9 mouse cellular contexts compared by ENCODE assay signal in genomic region chr9:45345516-45345915, GRCm38 (mm10). TPM values are rescaled to one million over a fixed set of nuclear protein-coding genes. Genes with fewer than 3 reads are reported as not detected.
DNase-seq lines count a peak whose midpoint lies in the region; ATAC-seq and TF ChIP-seq lines count a peak whose summit lies in the region.
"Had no signal": no experiment of that assay in that cellular context is flagged by ENCODE, and none has a peak within 500 bp of the region (broad histone marks: within the 10 kb centered on the region; RNA-seq: fewer than 3 reads in every experiment).

No protein-coding gene starts in this region.

- H3K27ac ChIP-seq in hindbrain, embryonic 10.5 days, result no peak overlapping the region
- no peak overlapping the region for H3K27ac ChIP-seq in hindbrain, embryonic 13.5 days
- no peak overlapping the region for H3K27ac ChIP-seq in embryonic fibroblast, embryonic 13.5 days (ENCODE audit: insufficient read depth, low read length)
- no peak overlapping the region for H3K27ac ChIP-seq in midbrain, embryonic 16.5 days (ENCODE audit: low read length)

- H3K27me3 ChIP-seq in hindbrain, embryonic 10.5 days (ENCODE audit: insufficient read depth, poor library complexity, severe bottlenecking), result no peaks in the 10 kb centered on the region
- no peaks in the 10 kb centered on the region for H3K27me3 ChIP-seq in hindbrain, embryonic 13.5 days
- H3K27me3 ChIP-seq in midbrain, embryonic 16.5 days (ENCODE audit: control insufficient read depth, insufficient read depth, low read depth, low read length), result no peaks in the 10 kb centered on the region

- no peak overlapping the region for H3K9ac ChIP-seq in hindbrain, embryonic 13.5 days
- no peak overlapping the region for H3K9ac ChIP-seq in midbrain, embryonic 16.5 days (ENCODE audit: low read depth, low read length)

- peak; percentile 15; the same call in 1 of the 2 replicates for TF ChIP-seq CTCF in embryonic fibroblast, embryonic 13.5 days (IDR thresholded peaks at IDR 0.05; ENCODE audit: borderline replicate concordance, insufficient read depth, low read length)

- H3K36me3 ChIP-seq in hindbrain, embryonic 10.5 days, result no peaks in the 10 kb centered on the region
- H3K36me3 ChIP-seq in hindbrain, embryonic 13.5 days, result no peaks in the 10 kb centered on the region
- no peaks in the 10 kb centered on the region for H3K36me3 ChIP-seq in midbrain, embryonic 16.5 days (ENCODE audit: control insufficient read depth, insufficient read depth, low read length)

- H3K4me1 ChIP-seq in hindbrain, embryonic 10.5 days (replicated peaks), result 0 out of 2 replicates have a peak, but pooled peaks cover 9% of the 10 kb centered on the region
- H3K4me1 ChIP-seq in hindbrain, embryonic 13.5 days (replicated peaks), result peaks cover 9% of the 10 kb centered on the region; the same call in 1 of the 2 replicates
- no peaks in the 10 kb centered on the region for H3K4me1 ChIP-seq in embryonic fibroblast, embryonic 13.5 days (ENCODE audit: control insufficient read depth, insufficient read depth, low read length)
- no peaks in the 10 kb centered on the region for H3K4me1 ChIP-seq in midbrain, embryonic 16.5 days (ENCODE audit: control insufficient read depth, insufficient read depth, low read length)

- peak; percentile 16 for DNase-seq in hindbrain, embryonic 10.5 days (ENCODE audit: low spot score)
- DNase-seq in 416B (ENCODE audit: low read depth), result peak; percentile 12
- peak; percentile 21 for DNase-seq in Muller cell, postnatal 12 days (ENCODE audit: inconsistent ontology term)
- peak; percentile 19 for DNase-seq in lung, postnatal 25 days (ENCODE audit: low spot score)
- DNase-seq in spleen, adult 12 weeks (ENCODE audit: low spot score), result no peak

- TF ChIP-seq POLR2A in embryonic fibroblast, embryonic 13.5 days (IDR thresholded peaks at IDR 0.05; ENCODE audit: low read depth, low read length), result no peak

- H3K4me3 ChIP-seq in hindbrain, embryonic 10.5 days, result no peak overlapping the region
- no peak overlapping the region for H3K4me3 ChIP-seq in hindbrain, embryonic 13.5 days
- no peak overlapping the region for H3K4me3 ChIP-seq in embryonic fibroblast, embryonic 13.5 days (ENCODE audit: insufficient read depth, low read length)
- H3K4me3 ChIP-seq in midbrain, embryonic 16.5 days (ENCODE audit: low read depth, low read length), result no peak overlapping the region

- no peak for ATAC-seq in hindbrain, embryonic 13.5 days (ENCODE audit: low FRiP score)
- ATAC-seq in midbrain, embryonic 16.5 days, result no peak

- H3K9me3 ChIP-seq in hindbrain, embryonic 10.5 days, result no peaks in the 10 kb centered on the region
- H3K9me3 ChIP-seq in hindbrain, embryonic 13.5 days, result no peaks in the 10 kb centered on the region
- H3K9me3 ChIP-seq in midbrain, embryonic 16.5 days (replicated peaks; ENCODE audit: control insufficient read depth, low read length, poor library complexity, severe bottlenecking), result no peaks in the 10 kb centered on the region

- H3K4me2 ChIP-seq in hindbrain, embryonic 13.5 days, result no peak overlapping the region
- H3K4me2 ChIP-seq in midbrain, embryonic 16.5 days (ENCODE audit: low read length), result no peak overlapping the region

- WGBS in hindbrain, embryonic 10.5 days, result 71% methylated on average over 2 of the region's 2 CpGs
- 74% methylated on average over 2 of the region's 2 CpGs for WGBS in hindbrain, embryonic 13.5 days
- 83% methylated on average over 2 of the region's 2 CpGs for WGBS in midbrain, embryonic 16.5 days

RNA-seq across cellular contexts. Expression of gene Fxyd6, which starts 24.5 kb away (rescaled TPM):
- 155 and 167 TPM in 2 replicates for polyA plus RNA-seq in hindbrain, embryonic 10.5 days (2016; fragmentation: Nextera tagmentation; extraction: Ambion mirVana)
- polyA plus RNA-seq in hindbrain, embryonic 13.5 days (2015; fragmentation: Nextera tagmentation; extraction: Ambion mirVana), result 354 and 379 TPM in 2 replicates
- polyA plus RNA-seq in embryonic fibroblast, embryonic 13.5 days (2011; ENCODE audit: insufficient read length, low read depth, missing spikeins), result 4.0 and 20.6 TPM in 2 replicates
- 722 and 817 TPM in 2 replicates for polyA plus RNA-seq in midbrain, embryonic 16.5 days (2015; fragmentation: Nextera tagmentation; extraction: Ambion mirVana)

RNA-seq across cellular contexts. Expression of gene Tmprss13, which starts 26.6 kb away (rescaled TPM):
- polyA plus RNA-seq in hindbrain, embryonic 10.5 days (2016; fragmentation: Nextera tagmentation; extraction: Ambion mirVana), result 0.11 and 0.12 TPM in 2 replicates
- polyA plus RNA-seq in hindbrain, embryonic 13.5 days (2015; fragmentation: Nextera tagmentation; extraction: Ambion mirVana), result not detected in 2 replicates
- not detected in 2 replicates for polyA plus RNA-seq in embryonic fibroblast, embryonic 13.5 days (2011; ENCODE audit: insufficient read length, low read depth, missing spikeins)
- not detected in 2 replicates for polyA plus RNA-seq in midbrain, embryonic 16.5 days (2015; fragmentation: Nextera tagmentation; extraction: Ambion mirVana)
- polyA plus RNA-seq: large intestine, adult 2 months had no signal

RNA-seq across cellular contexts. Expression of gene Fxyd2, which starts 54.0 kb away (rescaled TPM):
- 0.93 and 1.1 TPM in 2 replicates for polyA plus RNA-seq in hindbrain, embryonic 10.5 days (2016; fragmentation: Nextera tagmentation; extraction: Ambion mirVana)
- polyA plus RNA-seq in hindbrain, embryonic 13.5 days (2015; fragmentation: Nextera tagmentation; extraction: Ambion mirVana), result 4.5 and 6.4 TPM in 2 replicates
- not detected in 2 replicates for polyA plus RNA-seq in embryonic fibroblast, embryonic 13.5 days (2011; ENCODE audit: insufficient read length, low read depth, missing spikeins)
- 10.8 and 14.3 TPM in 2 replicates for polyA plus RNA-seq in midbrain, embryonic 16.5 days (2015; fragmentation: Nextera tagmentation; extraction: Ambion mirVana)
